Comparison of ENCODE assay signal across 12 mouse cellular contexts in the genomic region with DNA sequence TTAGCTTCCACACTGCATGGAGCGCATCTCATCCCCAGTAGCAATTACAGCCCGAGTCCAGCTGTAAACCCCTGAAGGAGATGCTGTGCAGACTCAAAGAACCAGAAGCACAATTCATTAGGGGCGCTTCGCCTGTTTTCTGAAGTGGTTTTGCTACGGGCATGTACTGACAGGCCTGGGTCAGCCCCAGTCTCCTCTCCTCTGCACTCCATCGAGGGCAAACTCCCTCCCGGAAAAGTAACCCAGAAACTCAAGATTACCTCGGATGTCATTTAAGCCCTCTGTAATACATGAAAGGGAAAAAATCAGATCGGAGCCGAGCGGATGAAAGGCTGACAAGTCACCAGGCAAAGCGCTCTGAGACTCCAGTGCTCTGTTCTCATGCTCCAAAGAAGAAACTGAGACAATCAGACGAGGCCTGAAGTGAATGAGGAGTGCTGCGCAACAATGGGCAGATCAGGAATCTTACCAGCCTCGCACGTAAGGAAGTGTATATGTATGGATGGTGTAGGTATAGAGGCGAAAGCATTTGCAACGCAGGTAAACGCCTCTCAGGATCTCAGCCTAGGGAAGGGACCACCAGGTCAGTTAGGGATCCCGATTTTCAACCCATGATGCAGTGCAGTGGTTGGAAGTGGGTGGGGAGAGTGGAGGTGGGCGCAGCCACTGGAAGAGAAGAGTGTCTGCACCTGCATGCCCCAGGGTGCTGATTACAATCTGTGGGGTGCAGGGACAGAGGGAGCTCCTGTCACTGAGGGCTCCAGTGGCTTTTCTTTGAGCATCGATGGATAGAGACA.
A peak's percentile ranks its signal among the peaks of the same experiment; 100 is the strongest.
DNase-seq lines count a peak whose midpoint lies in the region; ATAC-seq and TF ChIP-seq lines count a peak whose summit lies in the region.
"Had no signal": no experiment of that assay in that cellular context is flagged by ENCODE, and none has a peak within 500 bp of the region (broad histone marks: within the 10 kb centered on the region; RNA-seq: fewer than 3 reads in every experiment).

No protein-coding gene starts in this region.

- H3K9ac ChIP-seq in heart, embryonic 16.5 days (ENCODE audit: low read length) = no peak overlapping the region
- H3K9ac ChIP-seq in embryonic facial prominence, embryonic 15.5 days = no peak overlapping the region
- H3K9ac ChIP-seq in hindbrain, postnatal 0 days (replicated peaks; ENCODE audit: low read length) = no peak overlapping the region
- 0 out of 2 replicates have a peak overlapping the region, but pooled peaks have one; percentile 11 for H3K9ac ChIP-seq in neural tube, embryonic 15.5 days (replicated peaks)
- H3K9ac ChIP-seq: intestine, embryonic 15.5 days had no signal

- intact Hi-C loops in heart, postnatal 14 days (cut with DNase I) = no loop called here

- 0 out of 2 replicates have a peak overlapping the region, but pooled peaks have one; percentile 8 for H3K4me2 ChIP-seq in heart, embryonic 16.5 days (ENCODE audit: low read depth, low read length)
- H3K4me2 ChIP-seq in embryonic facial prominence, embryonic 15.5 days (replicated peaks) = peak overlapping the region; percentile 32
- peak overlapping the region; percentile 1; the same call in 1 of the 2 replicates for H3K4me2 ChIP-seq in hindbrain, postnatal 0 days (ENCODE audit: low read depth, low read length)
- peak overlapping the region; percentile 40 for H3K4me2 ChIP-seq in neural tube, embryonic 15.5 days
- H3K4me2 ChIP-seq: intestine, embryonic 15.5 days had no signal

- ATAC-seq in heart, embryonic 16.5 days (replicated peaks; ENCODE audit: extremely low read depth, insufficient read depth, low FRiP score) = no peak
- ATAC-seq in embryonic facial prominence, embryonic 15.5 days (ENCODE audit: insufficient number of reproducible peaks, low FRiP score, low TSS enrichment, low read depth) = peak; percentile 63; the same call in 1 of the 2 replicates
- peak; percentile 36; the same call in 1 of the 2 replicates for ATAC-seq in hindbrain, postnatal 0 days
- ATAC-seq in neural tube, embryonic 15.5 days (ENCODE audit: low FRiP score) = 0 out of 2 replicates have a peak, but pooled peaks have one; percentile 10
- ATAC-seq: CD4-positive, CD25-positive, alpha-beta regulatory T cell, adult 4 months; intestine, embryonic 15.5 days had no signal

- H3K4me1 ChIP-seq in heart, embryonic 16.5 days (ENCODE audit: control insufficient read depth, insufficient read depth, low read length) = no peaks in the 10 kb centered on the region
- peaks cover 25% of the 10 kb centered on the region for H3K4me1 ChIP-seq in embryonic facial prominence, embryonic 15.5 days
- peaks cover 4% of the 10 kb centered on the region; the same call in 1 of the 2 replicates for H3K4me1 ChIP-seq in hindbrain, postnatal 0 days (ENCODE audit: insufficient read depth, low read length)
- H3K4me1 ChIP-seq in neural tube, embryonic 15.5 days = peaks cover 35% of the 10 kb centered on the region

- WGBS in heart, embryonic 16.5 days = 54% methylated on average over 22 of the region's 22 CpGs
- WGBS in embryonic facial prominence, embryonic 15.5 days = 34% methylated on average over 22 of the region's 22 CpGs
- WGBS in hindbrain, postnatal 0 days = 38% methylated on average over 22 of the region's 22 CpGs
- WGBS in neural tube, embryonic 15.5 days = 21% methylated on average over 22 of the region's 22 CpGs

- no peaks in the 10 kb centered on the region for H3K36me3 ChIP-seq in heart, embryonic 16.5 days (ENCODE audit: control insufficient read depth, insufficient read depth)
- no peaks in the 10 kb centered on the region for H3K36me3 ChIP-seq in embryonic facial prominence, embryonic 15.5 days
- H3K36me3 ChIP-seq in hindbrain, postnatal 0 days (ENCODE audit: insufficient read depth, low read length) = no peaks in the 10 kb centered on the region
- no peaks in the 10 kb centered on the region for H3K36me3 ChIP-seq in neural tube, embryonic 15.5 days
- H3K36me3 ChIP-seq: intestine, embryonic 15.5 days had no signal

- no peaks in the 10 kb centered on the region for H3K27me3 ChIP-seq in heart, embryonic 16.5 days (ENCODE audit: control insufficient read depth, insufficient read depth, low read length)
- H3K27me3 ChIP-seq in embryonic facial prominence, embryonic 15.5 days = no peaks in the 10 kb centered on the region
- H3K27me3 ChIP-seq in hindbrain, postnatal 0 days (ENCODE audit: insufficient read depth, low read length) = no peaks in the 10 kb centered on the region
- H3K27me3 ChIP-seq in neural tube, embryonic 15.5 days (replicated peaks) = no peaks in the 10 kb centered on the region
- H3K27me3 ChIP-seq: intestine, embryonic 15.5 days had no signal

- no peak for TF ChIP-seq CTCF in hindbrain, postnatal 0 days (IDR thresholded peaks at IDR 0.05; ENCODE audit: low read depth)

- H3K27ac ChIP-seq in heart, embryonic 16.5 days (ENCODE audit: low read length) = no peak overlapping the region
- H3K27ac ChIP-seq in embryonic facial prominence, embryonic 15.5 days (replicated peaks) = peak overlapping the region; percentile 22; the same call in 1 of the 2 replicates
- no peak overlapping the region for H3K27ac ChIP-seq in hindbrain, postnatal 0 days
- H3K27ac ChIP-seq in neural tube, embryonic 15.5 days (replicated peaks) = peak overlapping the region; percentile 58
- H3K27ac ChIP-seq: intestine, embryonic 15.5 days had no signal

- no peak for DNase-seq in heart, postnatal 14 days
- peak; percentile 37 for DNase-seq in hindbrain, postnatal 0 days (ENCODE audit: low spot score)
- DNase-seq in adrenal gland, adult 2 months = no peak
- DNase-seq in gastrocnemius, adult 18-20 months (ENCODE audit: low spot score) = no peak
- no peak for DNase-seq in spleen, postnatal 14 days (ENCODE audit: low spot score in 2 of 2)
- DNase-seq: cerebellum, adult 11 months; right cerebral cortex, postnatal 14 days had no signal

- no peaks in the 10 kb centered on the region for H3K9me3 ChIP-seq in heart, embryonic 16.5 days (replicated peaks; ENCODE audit: control insufficient read depth, low read length)
- no peaks in the 10 kb centered on the region for H3K9me3 ChIP-seq in embryonic facial prominence, embryonic 15.5 days (replicated peaks)
- H3K9me3 ChIP-seq in hindbrain, postnatal 0 days (ENCODE audit: low read length) = no peaks in the 10 kb centered on the region
- no peaks in the 10 kb centered on the region for H3K9me3 ChIP-seq in neural tube, embryonic 15.5 days (replicated peaks)
- H3K9me3 ChIP-seq: intestine, embryonic 15.5 days had no signal

- H3K4me3 ChIP-seq in heart, embryonic 16.5 days (ENCODE audit: low read length) = no peak overlapping the region
- H3K4me3 ChIP-seq in embryonic facial prominence, embryonic 15.5 days (replicated peaks) = no peak overlapping the region
- no peak overlapping the region for H3K4me3 ChIP-seq in hindbrain, postnatal 0 days (ENCODE audit: low read length)
- H3K4me3 ChIP-seq in neural tube, embryonic 15.5 days (replicated peaks) = no peak overlapping the region
- H3K4me3 ChIP-seq: intestine, embryonic 15.5 days had no signal

Comparison
In these comparisons a context has a peak if more than half of its experiments do, and no peak if none do; other contexts are left out.
1. H3K27ac ChIP-seq: peak in embryonic facial prominence, embryonic 15.5 days (single experiment) and neural tube, embryonic 15.5 days (single experiment); none in heart, embryonic 16.5 days (single experiment) and hindbrain, postnatal 0 days (single experiment).
2. Peak in every context shown above with its lines, with median percentiles within 50 percentile points of each other: H3K4me2 ChIP-seq.